Mouse (Mus musculus): ENCODE measurements at regions not wholly inside any gene's neighbourhood (a gene's known extent, or its start where the extent isn't known, plus 50 kb on each side); places are given as distances from the start of the nearest gene placed in this dataset.

- no peak for DNase-seq
These were observed 242.2 kb downstream of the Rybp start for GRCm38 (mm10) chr6:100045109-100045508.

- no peak for DNase-seq
These were observed 246.1 kb downstream of the Rybp start for GRCm38 (mm10) chr6:100041161-100041560.

- no peak for DNase-seq
These were observed 246.8 kb downstream of the Rybp start for GRCm38 (mm10) chr6:100040459-100040984.

- DNase-seq = no peak
These were observed 254.6 kb downstream of the Rybp start for GRCm38 (mm10) chr6:100032701-100033100.

- DNase-seq = no peak
These were observed 256.8 kb downstream of the Rybp start for GRCm38 (mm10) chr6:100030522-100030921.

- no peak for DNase-seq
These were observed 257.3 kb downstream of the Rybp start for GRCm38 (mm10) chr6:100030010-100030409.

- no peak for DNase-seq
These were observed 259.8 kb downstream of the Rybp start for GRCm38 (mm10) chr6:100027524-100027923.

GRCm38 (mm10) chr6:100025531-100025951, 261.7 kb downstream of the Rybp start:
- DNase-seq = no peak

GRCm38 (mm10) chr6:100023434-100024095, 263.7 kb downstream of the Rybp start:
- no peak for DNase-seq

- DNase-seq = no peak
These were observed 268.3 kb downstream of the Rybp start for GRCm38 (mm10) chr6:100019016-100019415.

- peak; percentile 7 to 45 for DNase-seq
These were observed 273.3 kb downstream of the Rybp start for GRCm38 (mm10) chr6:100013949-100014348.

GRCm38 (mm10) chr6:100011520-100012062, 275.7 kb downstream of the Rybp start:
- peak; percentile 72 to 88 for DNase-seq

GRCm38 (mm10) chr6:100010954-100011481, 276.3 kb downstream of the Rybp start:
- DNase-seq = no peak

GRCm38 (mm10) chr6:99999711-100000365, 273.6 kb upstream of the Prok2 start:
- DNase-seq = no peak

GRCm38 (mm10) chr6:99995970-99996956, 270.1 kb upstream of the Prok2 start:
- no peak for DNase-seq

GRCm38 (mm10) chr6:99994026-99994425, 267.8 kb upstream of the Prok2 start:
- DNase-seq = peak; percentile 43 to 49

- peak; percentile 83 to 85 for DNase-seq
These were observed 264.9 kb upstream of the Prok2 start for GRCm38 (mm10) chr6:99991079-99991478.

- DNase-seq = no peak
These were observed 264.4 kb upstream of the Prok2 start for GRCm38 (mm10) chr6:99990604-99991003.

- DNase-seq = no peak
These were observed 260.3 kb upstream of the Prok2 start for GRCm38 (mm10) chr6:99986449-99986848.

- DNase-seq = no peak
These were observed 259.1 kb upstream of the Prok2 start for GRCm38 (mm10) chr6:99985322-99985721.

- no peak for DNase-seq
These were observed 258.6 kb upstream of the Prok2 start for GRCm38 (mm10) chr6:99984856-99985224.

GRCm38 (mm10) chr6:99984057-99984855, 258.1 kb upstream of the Prok2 start:
- no peak for DNase-seq
